Mouse (Mus musculus) forelimb bud, embryonic 11.5 days (tissue): Measurements from ENCODE around the gene Gse1.
A peak's percentile ranks its signal among the peaks of the same experiment; 100 is the strongest.

ENCODE experiments used
- DNase-seq: peaks from one replicate; pipeline ENCODE4 v3.0.0-alpha.2; 2012; ENCODE audit warnings: low read depth, low spot score

The Gse1 gene

DNA sequence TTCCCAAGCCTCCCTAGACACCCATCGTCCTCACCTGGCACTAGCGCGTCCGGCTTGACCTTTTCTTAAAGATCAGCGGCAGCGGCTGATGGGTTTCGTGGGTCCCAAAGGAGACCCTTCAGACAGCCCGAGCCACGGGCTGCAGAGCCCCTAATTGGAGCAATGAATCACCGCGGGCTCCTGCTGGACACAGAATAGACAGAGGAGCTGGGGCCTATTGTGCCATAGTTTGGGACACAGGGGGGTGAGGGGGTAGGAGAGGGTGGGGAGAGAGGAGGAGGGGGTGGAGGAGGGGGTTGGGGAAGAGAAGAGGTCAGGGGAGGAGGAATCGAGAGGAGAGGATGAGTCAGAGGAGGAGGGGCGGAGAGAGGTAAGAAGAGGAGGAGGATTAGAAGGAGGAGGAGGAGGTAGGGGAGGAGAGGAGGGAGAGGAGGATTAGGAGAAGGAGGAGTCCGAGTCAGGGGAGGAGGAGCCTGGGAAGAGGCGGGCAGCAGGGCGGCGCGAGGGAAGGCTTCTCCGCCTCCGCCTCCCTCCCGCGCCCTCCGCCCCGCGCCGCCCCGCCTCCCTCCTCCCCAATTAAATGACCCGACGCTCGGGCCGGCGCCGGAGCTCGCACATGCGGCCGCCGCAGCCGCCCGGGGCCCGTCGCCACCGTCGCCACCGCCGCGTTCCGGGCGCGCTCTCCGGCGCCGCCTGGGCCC is at the start of gene Gse1:
TSS of gene Gse1 (plus strand) at position 566 of the 701 bp plus-strand sequence.
- peak; percentile 76 for DNase-seq

DNA sequence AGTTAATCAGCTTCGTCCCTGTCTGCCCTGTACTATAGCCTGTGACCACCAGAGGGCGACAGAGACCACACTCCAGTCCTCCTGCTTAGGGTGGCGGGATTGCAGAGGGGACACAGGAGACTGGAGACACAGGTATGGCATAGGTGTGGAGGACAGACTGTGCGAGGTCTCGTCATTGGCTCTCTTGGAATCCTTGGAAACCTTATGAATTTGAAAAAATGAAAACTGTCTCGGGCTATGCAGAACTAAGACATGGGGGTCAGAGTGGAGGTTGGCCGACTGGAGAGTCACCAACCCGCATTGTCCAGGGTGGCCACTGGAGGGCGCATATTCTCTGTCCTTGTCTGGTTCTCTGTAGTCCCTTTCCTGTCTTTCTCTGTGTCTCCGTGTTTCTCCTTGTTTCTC is 49.2 kb upstream of the Gse1 start:
- DNase-seq = peak; percentile 92

DNA sequence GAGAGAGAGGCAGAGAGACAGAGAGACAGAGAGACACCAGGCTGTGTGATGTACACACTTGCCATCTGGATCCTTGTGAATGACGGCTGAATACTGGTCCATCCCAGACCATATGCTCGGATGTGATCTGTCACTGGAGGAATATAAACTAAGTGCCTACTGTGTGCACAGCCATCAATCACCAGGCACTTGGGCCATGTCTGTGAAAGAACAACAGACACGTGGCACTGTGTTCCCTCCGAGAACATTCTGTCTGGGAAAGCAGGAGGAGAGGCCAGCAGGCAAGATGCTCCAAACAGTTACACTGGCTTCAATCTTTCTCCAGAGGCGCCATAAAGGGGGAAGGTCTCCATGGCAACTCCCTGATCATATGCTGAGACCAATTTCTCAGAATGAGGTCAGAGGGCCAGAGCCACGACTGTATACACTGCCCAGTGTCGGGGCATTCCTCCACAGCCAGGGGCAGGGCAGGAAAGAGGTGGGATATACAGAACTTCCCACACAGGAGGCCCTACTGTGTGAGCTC is 47.7 kb upstream of the Gse1 start:
- no peak for DNase-seq

DNA sequence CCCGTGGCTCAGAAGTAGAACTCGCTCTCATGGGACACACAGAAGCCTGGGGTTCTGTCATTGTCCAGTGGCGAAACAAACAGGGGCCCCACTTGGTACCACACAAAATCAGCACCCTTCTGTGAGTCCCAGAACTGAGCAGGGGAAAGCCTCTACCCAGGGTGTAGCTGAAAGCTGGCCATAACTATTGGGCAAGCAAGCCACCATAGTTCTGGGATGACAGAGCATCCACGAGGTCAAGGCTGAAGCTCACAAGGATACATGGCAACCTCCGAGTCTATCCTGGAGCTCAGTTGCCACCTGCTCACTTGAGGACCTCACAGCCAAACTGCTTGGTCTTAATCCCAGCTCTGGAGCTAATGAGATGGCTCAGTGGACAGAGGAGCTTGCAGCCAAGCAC is 47.0 kb upstream of the Gse1 start:
- no peak for DNase-seq

DNA sequence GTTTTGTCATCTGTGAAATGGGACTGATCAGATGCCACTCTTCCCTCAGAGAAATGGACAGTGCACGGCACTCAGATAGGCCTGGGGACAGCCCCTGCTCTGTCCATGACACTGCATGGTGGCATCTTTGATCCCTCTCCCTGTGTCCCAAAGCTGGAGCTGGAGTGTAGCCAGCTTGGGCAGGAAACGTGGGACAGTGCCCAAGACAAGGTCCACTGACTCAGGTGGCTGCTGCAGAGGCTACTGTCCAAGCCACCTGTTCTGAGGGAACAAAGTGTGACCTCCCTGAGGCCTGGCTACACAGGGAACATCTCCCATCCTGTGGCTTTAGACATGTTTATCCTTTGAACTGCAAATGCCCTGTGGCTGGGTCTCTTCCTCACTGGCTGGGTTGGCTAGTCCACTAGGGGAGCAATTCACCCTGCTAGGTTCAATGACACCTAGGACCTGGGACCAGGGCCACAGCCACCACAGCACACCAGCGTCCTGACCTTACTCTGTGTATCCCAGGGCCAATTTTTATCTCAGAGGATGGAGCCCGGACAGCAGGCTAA is 46.3 kb upstream of the Gse1 start:
- no peak for DNase-seq

DNA sequence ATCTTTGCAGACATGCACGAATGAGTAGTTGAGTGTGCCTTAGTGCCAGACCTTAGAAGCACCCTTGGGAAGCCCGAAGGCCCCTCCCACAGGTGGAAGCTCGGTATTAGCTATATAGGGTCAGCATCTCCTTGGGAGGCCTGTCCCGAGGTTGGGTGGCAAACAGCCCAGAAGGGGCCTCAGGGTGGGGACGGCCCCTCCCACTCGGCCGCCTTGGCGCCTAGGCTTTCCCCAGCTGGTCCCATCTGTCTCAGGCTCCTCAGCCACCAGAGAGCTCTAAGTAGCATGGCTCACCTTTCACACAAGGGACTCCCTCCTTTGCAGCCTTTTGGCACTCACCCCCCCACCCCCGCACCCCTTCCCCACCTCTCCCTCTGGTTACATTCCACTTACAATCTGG is 43.9 kb upstream of the Gse1 start:
- DNase-seq = no peak

GRCm38 (mm10) chr8:120184850-120185792 is 43.1 kb upstream of the Gse1 start:
- DNase-seq = peak; percentile 61

DNA sequence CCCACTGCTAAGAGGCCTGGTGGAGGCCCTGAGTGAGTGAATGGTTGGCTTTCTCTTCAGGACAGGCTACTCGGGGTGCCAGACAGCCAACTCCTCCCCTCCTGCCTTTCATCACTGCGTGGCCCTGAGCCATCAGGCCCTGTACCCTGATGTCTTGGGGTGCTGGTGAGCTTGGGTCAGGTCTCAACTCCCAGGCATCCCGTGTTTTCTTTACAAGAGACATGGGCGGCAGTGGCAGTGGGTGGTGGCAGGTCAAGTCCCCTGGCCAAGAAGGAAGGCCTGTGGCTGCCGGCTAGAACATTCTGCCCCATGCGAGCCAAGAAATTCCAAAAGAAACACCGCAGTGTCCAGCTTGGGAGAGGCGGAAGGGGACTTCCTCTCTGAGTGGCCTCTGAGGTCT is 41.8 kb upstream of the Gse1 start:
- no peak for DNase-seq

DNA sequence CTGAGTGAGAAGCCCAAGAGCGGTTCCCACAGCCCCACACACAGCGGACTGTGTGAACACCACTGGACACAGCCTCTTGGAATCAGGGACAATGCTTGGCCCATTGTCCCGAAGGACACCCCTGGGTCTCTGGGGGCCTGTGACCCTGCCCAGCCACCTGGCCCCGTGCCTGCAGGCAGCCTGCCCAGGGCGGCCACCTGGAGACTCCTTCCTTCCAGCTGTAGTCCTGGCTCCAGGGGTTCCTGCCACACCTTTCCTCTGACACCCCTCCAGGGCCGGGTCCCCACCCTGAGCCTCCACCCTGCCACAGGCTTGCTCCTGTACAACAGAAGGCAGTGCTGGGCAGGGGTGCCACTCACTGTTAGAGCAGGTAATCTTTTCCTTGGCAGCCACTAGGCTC is 39.7 kb upstream of the Gse1 start:
- DNase-seq = no peak

GRCm38 (mm10) chr8:120189440-120189839 is 38.8 kb upstream of the Gse1 start:
- DNase-seq = no peak

DNA sequence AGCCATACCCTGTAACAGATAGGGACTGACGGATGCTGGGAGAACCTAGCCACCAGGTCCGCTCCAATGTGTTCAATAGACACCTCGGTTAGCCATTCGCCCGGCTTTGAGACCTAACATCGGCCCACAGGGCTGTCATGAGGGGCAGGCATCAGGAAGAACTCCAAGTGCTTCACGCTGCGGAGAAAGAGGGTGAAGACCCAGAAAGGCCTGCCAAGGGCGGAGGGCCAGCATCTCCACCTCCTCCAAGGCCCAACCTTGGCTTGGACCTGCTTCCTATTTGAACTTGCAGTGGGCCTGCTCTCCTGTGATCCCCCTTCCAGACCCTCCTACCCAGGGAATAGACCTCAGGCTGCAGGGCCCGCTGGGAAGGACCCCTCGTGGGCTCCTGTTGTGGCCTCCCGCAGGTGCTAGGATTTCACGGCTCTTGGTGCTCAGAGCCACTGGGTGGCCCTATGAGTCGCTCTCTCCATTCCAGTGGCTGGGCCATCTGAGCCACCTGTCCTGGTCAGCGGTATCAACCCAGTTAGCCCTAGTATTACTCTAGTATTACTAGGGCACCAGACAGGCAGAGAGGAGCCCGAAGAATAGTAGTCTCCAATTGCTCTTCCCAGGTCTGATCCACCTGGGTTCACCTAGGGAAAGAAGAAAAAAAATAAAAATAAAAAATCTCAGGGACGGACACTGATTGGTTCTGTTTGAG is 38.0 kb upstream of the Gse1 start:
- no peak for DNase-seq

GRCm38 (mm10) chr8:120190810-120191413 is 37.3 kb upstream of the Gse1 start:
- DNase-seq = peak; percentile 78

DNA sequence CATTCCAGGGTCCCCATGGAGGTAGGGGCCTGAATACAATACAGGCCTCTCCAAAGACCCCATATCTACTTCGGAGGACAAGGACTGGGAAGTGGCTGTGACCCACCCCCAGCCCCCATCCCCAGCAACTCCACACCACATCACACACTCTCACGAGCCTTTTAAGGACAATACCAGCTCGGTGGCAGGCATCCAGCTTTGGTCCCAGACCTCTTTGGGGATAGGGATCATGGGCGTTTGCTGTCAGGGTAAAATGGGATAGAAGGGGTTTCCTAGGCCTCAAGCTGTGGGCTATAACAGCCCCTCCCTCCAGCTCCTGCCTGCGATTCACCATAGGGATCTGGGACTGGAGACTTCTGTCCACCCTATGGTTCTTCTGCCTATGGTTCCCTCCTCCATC is 36.6 kb upstream of the Gse1 start:
- no peak for DNase-seq

DNA sequence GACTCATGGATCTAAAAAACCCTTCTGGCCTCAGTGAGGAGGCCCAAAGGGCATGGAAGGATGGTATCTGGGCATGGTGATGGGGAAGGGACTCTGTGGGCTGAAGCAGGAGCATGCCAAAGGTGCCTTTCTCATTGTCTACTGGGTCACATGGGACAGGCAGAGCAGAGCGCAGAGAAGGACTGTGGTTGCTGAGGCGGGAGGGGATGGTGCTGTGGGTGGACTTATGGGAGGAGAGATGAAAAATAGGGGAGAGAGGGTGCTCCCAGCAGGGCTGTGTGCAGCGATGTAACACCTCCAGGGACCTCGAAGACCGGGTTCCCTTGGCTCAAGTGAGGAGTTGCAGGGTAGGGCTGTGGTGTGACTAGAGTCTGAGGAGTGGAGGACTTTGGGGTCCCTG is 36.1 kb upstream of the Gse1 start:
- no peak for DNase-seq

DNA sequence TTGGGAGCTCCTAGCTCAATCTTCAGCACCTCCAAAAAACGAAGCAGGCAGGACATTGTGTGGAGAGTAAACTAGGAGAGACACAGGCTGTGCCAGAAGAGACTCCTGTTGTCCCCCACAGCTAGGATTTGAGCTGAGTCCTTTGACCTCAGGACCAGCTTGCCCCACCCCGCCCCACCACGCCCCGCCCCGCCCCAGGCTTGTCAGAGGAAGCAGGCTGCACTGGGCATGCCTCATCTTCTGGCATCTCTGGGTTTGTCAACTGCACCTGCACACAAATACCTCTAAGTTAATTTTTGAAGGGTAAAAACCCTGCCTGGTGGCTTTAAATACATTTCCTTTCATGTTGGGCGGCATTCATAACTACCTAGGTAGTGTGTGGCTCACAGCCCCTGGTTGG is 26.9 kb upstream of the Gse1 start:
- DNase-seq = no peak

- no peak for DNase-seq
Observed at GRCm38 (mm10) chr8:120202546-120202945, 25.7 kb upstream of the Gse1 start.

- DNase-seq = no peak
Observed at GRCm38 (mm10) chr8:120204736-120205360, 23.4 kb upstream of the Gse1 start.

- DNase-seq = no peak
Observed at GRCm38 (mm10) chr8:120205916-120206315, 22.3 kb upstream of the Gse1 start.

GRCm38 (mm10) chr8:120207364-120207763 is 20.9 kb upstream of the Gse1 start:
- DNase-seq = no peak

GRCm38 (mm10) chr8:120208113-120208512 is 20.1 kb upstream of the Gse1 start:
- no peak for DNase-seq

- no peak for DNase-seq
Observed at GRCm38 (mm10) chr8:120211345-120211744, 16.9 kb upstream of the Gse1 start.
